Mouse (Mus musculus) layer of hippocampus, adult 8-10 months (tissue): ENCODE measurements around the gene Dhx34. TPM values are rescaled to one million over a fixed set of nuclear protein-coding genes. Genes with fewer than 3 reads are reported as not detected.
"Not testable (repeated sequence)": the region's sequence is repeated elsewhere in the genome, so short reads cannot be mapped to it uniquely, and the experiment has no call there.

Experiments
- DNase-seq, 2 experiments: peaks; one replicate each; pipeline ENCODE4 v3.0.0; 2022; ENCODE audit warnings: low spot score in 2 of 2
- total RNA-seq, 4 experiments: library from RNA; stranded (reverse); gene quantifications; 2 replicates each; pipeline ENCODE4 v1.2.4; 2022

Dhx34 gene
- 10 to 100 TPM; 12.4 to 17.6 (median 13.5) TPM for total RNA-seq

DNA sequence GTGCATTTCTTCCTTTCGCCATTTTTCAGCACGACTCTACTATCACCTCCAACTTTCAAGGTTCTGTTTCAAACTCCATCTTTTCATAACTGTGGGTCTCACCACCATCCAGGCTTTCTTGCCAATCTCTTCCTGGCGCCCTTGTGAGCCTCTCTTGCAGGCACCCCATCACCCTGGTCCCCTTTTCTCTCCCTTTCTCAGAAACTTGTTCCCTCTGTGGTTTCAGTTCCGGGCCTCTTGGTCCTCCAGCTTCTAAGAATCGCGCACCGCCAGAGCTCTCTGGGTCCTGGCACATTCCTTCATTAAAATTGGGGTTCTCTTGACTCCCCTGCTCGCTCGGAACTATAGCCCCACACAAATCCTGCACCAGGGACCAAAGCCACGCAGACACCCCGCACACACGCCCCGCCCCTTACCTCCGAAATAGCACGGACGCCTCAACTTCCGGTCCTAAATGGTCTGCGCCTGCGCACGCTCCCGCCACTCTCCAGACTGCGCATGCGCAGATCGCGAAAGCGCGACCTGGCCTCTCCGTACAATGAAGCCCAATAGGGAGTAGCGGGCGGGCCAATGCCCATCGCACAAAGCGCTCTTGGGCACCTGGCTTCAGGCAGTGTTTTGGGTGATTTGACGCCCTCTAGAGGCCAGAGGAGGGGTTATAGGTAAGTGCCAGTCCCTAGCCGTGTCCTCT, at the start of gene Dhx34:
Gene Dhx34 (minus strand): TSS at position 456 of the 691 bp plus-strand sequence.
- peak; percentile 92 to 98 for DNase-seq

- DNase-seq, result no peak
These were observed 49.3 kb upstream of the Dhx34 start for GRCm38 (mm10) chr7:16271139-16271538.

- not testable (repeated sequence) for DNase-seq
These were observed 44.8 kb upstream of the Dhx34 start for GRCm38 (mm10) chr7:16266593-16266992.

DNA sequence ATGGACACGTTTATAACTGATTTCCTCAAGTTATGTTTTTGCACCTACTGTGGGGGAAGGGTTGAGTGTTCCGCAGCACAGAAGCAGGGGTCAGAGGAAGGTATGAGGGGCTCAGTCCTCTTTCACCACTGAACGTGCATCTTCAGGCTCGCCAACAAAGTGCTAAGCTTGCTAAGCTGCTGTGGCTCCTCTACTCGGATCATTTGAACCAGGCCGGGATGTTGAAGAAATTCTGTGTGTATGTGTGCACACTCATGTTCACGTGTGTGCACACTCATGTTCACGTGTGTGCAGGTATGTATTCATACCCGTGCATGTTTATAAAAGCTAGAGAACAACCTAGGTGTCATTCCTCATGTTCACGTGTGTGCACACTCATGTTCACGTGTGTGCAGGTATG, 44.0 kb upstream of the Dhx34 start:
- no peak for DNase-seq

GRCm38 (mm10) chr7:16263843-16264242, 42.0 kb upstream of the Dhx34 start:
- no peak for DNase-seq

DNA sequence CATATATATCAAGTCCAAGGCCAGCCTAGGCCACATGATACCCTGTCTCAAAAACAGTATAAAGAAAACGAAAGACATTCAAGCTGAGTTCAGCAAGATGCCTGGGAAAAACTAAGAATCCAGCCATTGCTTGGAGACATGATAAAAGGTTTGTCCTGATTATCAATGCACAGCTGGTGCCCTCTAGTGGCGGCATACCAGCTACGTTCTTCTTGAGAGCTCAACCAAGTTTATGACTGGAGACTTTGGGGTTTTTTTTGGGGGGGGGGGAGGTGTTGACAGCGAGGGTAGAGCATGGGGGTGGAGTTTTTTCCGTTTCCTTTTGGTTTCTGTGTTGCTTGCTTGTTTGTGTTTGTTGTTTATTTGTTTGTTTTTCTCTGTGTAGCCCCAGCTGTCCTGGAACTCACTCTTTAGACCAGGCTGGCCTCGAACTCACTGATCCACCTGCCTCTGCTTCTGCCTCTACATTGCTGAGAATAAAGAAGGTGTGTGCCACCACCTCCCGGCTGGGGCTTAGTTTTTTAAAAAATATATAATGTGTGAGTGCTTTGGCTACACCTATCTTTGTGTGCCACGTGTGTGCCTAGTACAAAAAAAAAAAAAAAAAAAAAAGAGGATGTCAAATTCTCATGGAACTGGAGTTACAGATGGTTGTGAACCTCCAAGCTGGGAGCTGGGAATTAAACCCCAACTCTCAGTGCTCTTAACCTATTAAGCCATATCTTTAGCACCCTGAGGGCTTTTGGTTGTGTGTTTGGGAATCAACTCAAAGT, 41.4 kb upstream of the Dhx34 start:
- DNase-seq, result peak; percentile 36 to 81

GRCm38 (mm10) chr7:16261097-16261496, 39.3 kb upstream of the Dhx34 start:
- no peak for DNase-seq

DNA sequence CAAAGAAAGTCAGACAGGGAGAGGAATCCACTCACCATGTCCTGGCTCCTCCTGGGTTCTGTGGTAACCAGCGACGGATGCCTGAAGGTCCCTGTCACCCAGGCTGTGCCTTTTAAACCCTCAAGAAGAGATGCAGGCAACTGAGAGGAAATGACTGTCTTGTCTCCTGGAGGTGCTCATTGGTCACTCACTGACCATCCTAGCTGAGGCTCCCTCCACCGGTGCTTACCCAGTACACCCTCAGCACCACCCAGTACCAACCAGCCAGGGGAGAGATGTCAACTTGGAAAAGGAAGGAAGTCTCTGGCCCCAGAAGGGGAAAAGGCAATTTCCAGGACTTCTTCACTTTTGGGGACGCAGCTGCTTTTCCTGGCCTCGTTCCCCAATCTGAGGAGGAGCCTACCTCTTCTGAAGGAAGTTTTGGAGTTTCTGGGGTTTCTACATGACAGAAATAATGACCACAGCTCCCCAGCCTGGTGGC, 37.3 kb upstream of the Dhx34 start, which contains the start of gene C5ar1:
Gene C5ar1 (minus strand): TSS at position 431 of the 481 bp plus-strand sequence.
- DNase-seq, result no peak

DNA sequence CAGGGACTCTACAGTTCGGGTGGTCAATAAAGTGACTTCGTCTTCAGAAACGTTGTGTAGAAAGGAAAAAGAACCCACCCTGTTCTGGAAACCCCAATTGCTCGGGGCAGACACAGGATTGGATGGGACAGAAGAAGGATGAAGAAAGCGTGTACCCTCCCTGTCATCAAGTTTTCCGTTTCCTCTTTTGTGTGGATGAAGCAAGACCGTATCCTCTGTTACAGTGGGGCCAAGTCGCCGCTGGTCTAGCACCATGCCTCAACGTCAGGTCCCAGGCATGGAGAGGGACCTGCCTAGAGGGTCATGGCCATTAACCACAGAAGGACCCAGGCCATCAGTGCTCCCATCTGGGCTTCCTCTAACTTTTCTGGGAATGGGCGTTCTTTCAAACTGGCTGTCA, 36.0 kb upstream of the Dhx34 start:
- DNase-seq, result no peak

GRCm38 (mm10) chr7:16255963-16256362, 34.1 kb upstream of the Dhx34 start:
- not testable (repeated sequence) for DNase-seq

DNA sequence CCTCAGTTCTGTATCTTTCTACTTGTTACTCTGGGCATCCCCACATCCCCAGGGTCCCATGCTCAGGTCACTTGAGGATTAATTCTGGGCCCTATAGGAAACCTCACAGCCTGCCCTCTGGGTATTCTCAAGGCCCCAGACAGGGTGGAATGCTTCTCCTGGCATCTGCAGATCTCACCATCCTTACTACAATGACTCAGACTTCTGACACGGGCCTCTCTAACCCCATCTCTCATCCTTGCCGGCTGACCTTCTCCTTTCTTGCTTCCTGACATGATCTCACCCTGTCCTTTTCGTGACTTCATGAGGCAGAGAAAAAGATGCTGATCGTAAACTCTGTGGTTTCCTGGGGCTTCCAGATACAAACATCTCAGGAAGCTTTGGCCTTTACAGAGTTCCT, 32.4 kb upstream of the Dhx34 start:
- no peak for DNase-seq

DNA sequence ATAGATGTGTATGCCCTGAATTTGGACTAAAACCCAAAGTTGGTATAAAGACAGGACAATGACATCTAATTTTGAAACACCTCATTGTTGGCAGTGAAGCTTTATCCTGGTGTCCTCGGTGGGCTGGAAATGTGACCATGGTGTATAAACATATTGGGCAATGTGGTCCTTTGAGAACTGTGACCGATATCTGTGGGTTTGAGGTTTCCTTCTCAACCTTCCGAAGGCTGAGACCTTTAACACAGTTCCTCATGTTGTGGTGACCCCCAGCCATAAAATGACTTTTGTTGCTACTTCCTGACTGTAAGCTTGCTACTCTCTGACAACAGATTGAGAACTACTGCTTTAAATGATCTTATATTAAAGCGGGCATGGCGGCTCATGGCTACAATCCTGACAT, 28.9 kb upstream of the Dhx34 start:
- no peak for DNase-seq

GRCm38 (mm10) chr7:16245958-16246357, 24.1 kb upstream of the Dhx34 start:
- DNase-seq, result no peak

GRCm38 (mm10) chr7:16244067-16244466, 22.2 kb upstream of the Dhx34 start, which contains the start of gene C5ar2:
Gene C5ar2 (minus strand): TSS chr7:16244154.
- DNase-seq, result no peak

DNA sequence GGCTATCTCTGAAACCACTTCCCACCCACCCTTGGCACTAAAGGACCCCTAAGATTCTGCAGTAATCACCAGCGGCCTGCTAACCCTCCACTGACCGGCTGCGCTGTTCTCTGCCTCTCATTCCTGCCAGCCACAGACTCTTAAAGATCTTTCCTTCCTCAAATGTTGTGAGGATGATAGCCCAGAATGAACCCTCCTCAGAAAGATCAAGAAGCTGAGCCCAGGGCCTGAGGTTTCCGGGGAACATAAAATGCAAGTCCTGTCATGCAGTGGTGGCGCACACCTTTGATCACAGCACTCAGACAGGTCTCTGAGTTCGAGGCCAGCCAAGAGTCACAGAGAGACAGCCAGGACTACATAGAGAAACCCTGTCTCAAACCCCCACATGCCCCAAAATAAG, 20.4 kb upstream of the Dhx34 start:
- no peak for DNase-seq

DNA sequence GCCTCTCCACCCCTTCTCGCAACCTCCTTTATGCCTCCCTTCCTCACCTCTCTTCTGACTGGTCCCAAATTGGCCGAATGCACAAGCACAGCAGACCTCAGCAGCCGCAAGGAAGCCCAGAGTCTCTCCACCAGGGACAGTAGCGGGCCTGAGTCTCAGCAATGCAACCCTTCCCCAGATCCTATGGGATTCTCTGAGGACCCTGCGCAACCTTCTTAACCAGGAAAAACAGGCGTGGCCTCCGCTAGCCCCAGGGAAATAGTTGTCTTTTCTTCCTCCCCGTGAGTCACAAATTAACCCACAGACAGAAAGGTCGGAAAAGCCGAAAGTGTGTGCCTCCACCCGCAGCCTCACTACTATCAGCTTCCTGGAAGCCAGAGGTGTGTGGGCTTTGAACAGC, 19.9 kb upstream of the Dhx34 start:
- no peak for DNase-seq

- no peak for DNase-seq
These were observed 19.1 kb upstream of the Dhx34 start for GRCm38 (mm10) chr7:16240978-16241303.

DNA sequence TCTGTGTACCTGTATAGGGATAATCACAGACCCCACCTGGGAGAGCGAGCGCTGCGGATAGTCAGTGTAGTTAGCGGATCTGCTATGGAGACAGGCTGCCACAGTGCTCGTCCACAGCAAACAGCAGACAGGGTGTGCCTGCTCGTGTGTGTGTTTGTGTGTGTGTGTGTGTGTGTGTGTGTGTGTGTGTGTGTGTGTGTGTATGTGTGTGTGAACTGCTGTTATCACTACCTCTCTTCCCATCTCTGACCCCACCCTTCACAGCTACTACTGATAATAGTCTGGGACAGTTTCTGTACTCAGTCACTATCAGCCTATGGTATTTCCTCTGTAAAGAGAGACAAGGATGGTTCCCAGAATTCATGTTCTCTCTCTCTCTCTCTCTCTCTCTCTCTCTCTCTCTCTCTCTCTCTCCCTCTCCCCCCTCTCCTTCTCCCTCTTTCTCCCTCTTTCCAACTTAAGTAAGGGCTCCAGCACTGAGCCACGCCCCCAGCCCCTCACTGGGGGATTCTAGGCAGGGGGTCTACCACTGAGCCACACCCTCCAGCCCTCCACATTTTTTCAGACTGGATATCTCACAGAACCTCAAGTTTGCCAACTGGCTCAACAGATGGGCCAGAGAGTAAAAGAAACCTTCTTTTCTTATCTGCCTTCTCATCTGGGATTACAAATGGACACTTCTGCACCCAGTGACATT, 18.6 kb upstream of the Dhx34 start:
- no peak for DNase-seq

DNA sequence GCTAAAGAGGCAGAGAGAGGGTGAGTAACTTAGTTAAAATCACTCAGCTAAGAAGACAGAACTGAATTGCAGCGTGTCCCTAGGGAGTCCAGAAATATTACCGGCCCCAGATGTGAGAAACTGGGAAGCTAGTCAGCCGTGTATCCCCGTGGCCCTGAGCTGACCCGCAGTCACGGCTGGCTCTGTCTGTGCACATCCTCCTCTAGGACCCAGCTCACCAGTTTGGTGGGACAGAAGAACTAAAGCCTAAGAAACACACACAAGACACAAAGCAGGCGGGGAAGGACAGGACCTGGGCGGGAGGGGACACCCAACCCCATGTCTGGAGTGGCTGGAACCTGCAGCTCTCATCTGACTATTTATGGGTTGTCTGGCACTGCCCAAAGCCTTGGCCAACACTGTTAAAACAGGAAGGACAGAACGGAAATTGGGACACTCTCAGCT, 17.7 kb upstream of the Dhx34 start:
- DNase-seq, result no peak

DNA sequence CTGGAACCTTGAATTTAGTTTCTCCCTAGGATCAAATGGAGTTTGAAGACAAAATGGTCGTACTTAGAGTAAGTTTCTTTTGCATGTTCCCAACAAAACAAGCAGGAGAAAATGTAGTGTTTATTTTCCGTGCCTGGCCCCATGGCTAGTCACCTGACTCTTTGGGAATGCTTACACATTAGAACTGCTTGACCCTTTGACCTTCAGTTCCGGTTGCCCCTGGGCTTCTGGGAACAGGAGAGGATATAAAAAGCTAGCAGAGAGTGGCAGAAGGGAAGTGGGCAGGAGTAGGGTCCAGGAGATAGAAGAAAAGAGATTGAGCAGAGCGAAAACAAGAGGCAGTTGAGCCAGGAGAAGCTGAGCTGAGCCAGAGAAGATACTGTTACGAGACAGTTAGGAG, 8.0 kb upstream of the Dhx34 start:
- no peak for DNase-seq

- DNase-seq, result no peak
These were observed 7.9 kb downstream of the Dhx34 start for GRCm38 (mm10) chr7:16213986-16214385.

DNA sequence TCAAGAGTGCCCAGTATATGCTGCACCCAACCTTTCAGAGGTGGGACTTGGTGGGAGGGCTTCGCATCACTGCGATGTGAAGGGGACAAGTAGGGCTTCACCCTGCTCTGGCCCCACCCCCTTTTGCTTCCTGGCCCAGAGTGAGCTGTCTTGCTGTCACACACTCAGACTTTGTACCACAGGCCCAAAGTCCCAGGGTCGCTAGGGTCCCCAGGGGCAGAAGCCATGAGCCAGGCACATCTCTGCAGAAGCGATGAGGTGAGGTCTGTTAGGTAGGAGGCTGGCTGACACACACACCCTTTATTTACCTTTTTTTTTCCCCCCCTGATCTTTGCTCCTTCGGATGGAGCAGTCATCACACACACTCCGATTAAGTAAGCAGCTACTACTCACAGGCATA, 8.6 kb downstream of the Dhx34 start:
- DNase-seq, result no peak
